Mouse (Mus musculus) forebrain, postnatal 0 days (tissue): ENCODE data around the gene Fam3c. TPM values are rescaled to one million over a fixed set of nuclear protein-coding genes. Genes with fewer than 3 reads are reported as not detected.

Source experiments
- ATAC-seq: fragments of 200-750 bp; cut with Nextera tagmentation; 2 replicates; pipeline ENCODE4 v1.8.0; 2017; ENCODE audit warnings: mild to moderate bottlenecking, moderate library complexity
- DNase-seq: peaks from one replicate; pipeline ENCODE4 v3.0.0-alpha.2; 2015
- H3K27ac ChIP-seq: fragments of 300-500 bp; sonication (generic); 2 replicates; pipeline ENCODE4 v1.5.1; 2014; ENCODE audit warnings: low read depth, mild to moderate bottlenecking, antibody characterized with exemption, low read length, moderate library complexity, mixed read lengths
- H3K27me3 ChIP-seq: fragments of 300-500 bp; sonication (generic); 2 replicates; pipeline ENCODE4 v1.6.1; 2014; ENCODE audit warnings: mild to moderate bottlenecking, low read length, mixed read lengths; ENCODE audit not compliant: insufficient read depth
- H3K36me3 ChIP-seq: fragments of 300-500 bp; sonication (generic); 2 replicates; pipeline ENCODE4 v1.6.1; 2014; ENCODE audit warnings: mild to moderate bottlenecking, moderate library complexity; ENCODE audit not compliant: insufficient read depth
- H3K4me1 ChIP-seq: fragments of 300-500 bp; sonication (generic); 2 replicates; pipeline ENCODE4 v1.6.1; 2014; ENCODE audit warnings: antibody characterized with exemption; ENCODE audit not compliant: insufficient read depth
- H3K4me2 ChIP-seq: fragments of 300-500 bp; sonication (generic); 2 replicates; pipeline ENCODE4 v1.6.1; 2014; ENCODE audit warnings: low read depth, mild to moderate bottlenecking, moderate library complexity
- H3K4me3 ChIP-seq: fragments of 300-500 bp; sonication (generic); 2 replicates; pipeline ENCODE4 v1.5.1; 2014; ENCODE audit warnings: low read depth, low read length, mixed read lengths
- H3K9ac ChIP-seq: fragments of 300-500 bp; sonication (generic); 2 replicates; pipeline ENCODE4 v1.6.1; 2014; ENCODE audit warnings: mild to moderate bottlenecking
- H3K9me3 ChIP-seq: fragments of 300-500 bp; sonication (generic); 2 replicates; pipeline ENCODE4 v1.6.1; 2016; ENCODE audit warnings: low read length
- CTCF ChIP-seq: sonication (generic); IDR thresholded peaks from 2 replicates; pipeline ENCODE4 v1.5.1; 2016; ENCODE audit warnings: antibody characterized with exemption, control low read depth, low read depth
- WGBS: fragments of 180-500 bp; shearing (Covaris S2); extraction: QIAGEN DNeasy Blood & Tissue Kit; methylation state at CpG from one replicate; pipeline ENCODE4 v1.1.7; 2014; 5-methylcytosine and 5-hydroxymethylcytosine counted together
- polyA plus RNA-seq: library from polyadenylated mRNA; unstranded; fragments of >200 nt; fragmentation: Nextera tagmentation; extraction: Ambion mirVana; gene quantifications from 2 replicates; pipeline ENCODE4 v1.2.1, GENCODE M21; 2015
- total RNA-seq: library from RNA; depleted of rRNA; stranded (reverse); fragments of >200 nt; gene quantifications from 2 replicates; pipeline ENCODE4 v1.2.3, GENCODE M21; 2014

The Fam3c gene
- total and polyA plus RNA-seq, 2 experiments from 2014 or later: 49.7 to 98.9 TPM

DNA sequence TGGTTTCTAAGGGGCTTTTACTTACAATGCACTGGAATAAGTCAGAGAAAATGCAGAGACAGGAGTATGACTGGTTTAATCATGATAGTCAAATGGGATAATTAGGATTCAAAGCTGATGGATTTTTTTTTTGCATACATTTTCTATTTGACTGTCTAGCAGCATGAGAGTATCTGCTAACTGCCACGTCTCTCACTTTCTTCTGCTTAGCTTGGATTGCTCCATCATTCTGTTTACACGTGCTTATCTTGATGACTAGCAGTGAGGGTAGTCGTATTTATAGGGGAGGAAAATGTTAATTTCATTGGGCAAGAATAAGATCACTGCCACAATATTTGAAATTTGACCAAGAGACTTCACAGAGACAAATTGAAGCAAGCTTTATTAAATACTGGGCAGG is 39.2 kb upstream of the Fam3c start:
- no peak overlapping the region for H3K4me2 ChIP-seq
- H3K9ac ChIP-seq: no peak overlapping the region
- H3K4me3 ChIP-seq: no peak overlapping the region
- ATAC-seq: peak; percentile 63; the same call in 1 of the 2 replicates
- H3K27ac ChIP-seq: no peak overlapping the region
- no peak for TF ChIP-seq CTCF
- no peaks in the 10 kb centered on the region for H3K4me1 ChIP-seq
- no peaks in the 10 kb centered on the region for H3K36me3 ChIP-seq
- no peak for DNase-seq
- WGBS: 48% methylated on average over 3 of the region's 3 CpGs
- no peaks in the 10 kb centered on the region for H3K27me3 ChIP-seq
- H3K9me3 ChIP-seq: no peaks in the 10 kb centered on the region

DNA sequence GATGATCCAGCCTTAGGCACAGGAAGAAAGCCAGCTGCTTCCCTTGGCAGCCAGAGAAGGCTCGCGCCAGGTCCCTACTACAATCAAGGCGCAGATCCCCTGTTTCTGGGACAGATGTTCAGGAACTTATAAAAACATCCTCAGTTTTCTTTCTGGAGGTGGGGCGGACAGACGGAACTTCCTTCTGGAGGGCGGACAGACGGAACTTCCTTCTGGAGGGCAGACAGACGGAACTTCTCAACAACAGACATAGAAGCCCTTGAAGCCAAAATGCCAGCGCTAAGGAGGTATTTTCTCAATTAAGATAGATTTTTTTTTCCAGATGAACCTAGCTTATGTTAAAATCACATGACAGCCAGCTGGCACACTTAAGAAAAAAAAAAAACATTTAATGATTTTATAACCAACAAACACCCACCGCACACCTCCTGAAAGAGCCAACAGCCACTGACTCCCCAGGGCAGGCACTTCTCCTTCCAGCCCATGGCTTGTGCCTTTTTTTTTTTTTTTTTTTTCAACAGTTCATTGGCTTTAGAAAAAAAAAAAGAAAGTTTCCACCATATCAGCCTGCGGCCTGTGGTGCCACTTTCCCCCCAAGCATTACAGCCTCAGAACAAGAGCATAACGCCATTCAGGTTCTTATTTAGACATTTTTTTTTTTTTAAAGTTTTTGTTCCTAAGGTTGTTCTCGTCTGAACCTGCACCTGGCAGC is 34.8 kb upstream of the Fam3c start:
- TF ChIP-seq CTCF: no peak
- no peak overlapping the region for H3K27ac ChIP-seq
- no peak overlapping the region for H3K4me2 ChIP-seq
- no peaks in the 10 kb centered on the region for H3K4me1 ChIP-seq
- H3K9ac ChIP-seq: no peak overlapping the region
- no peaks in the 10 kb centered on the region for H3K27me3 ChIP-seq
- DNase-seq (peak; percentile 45), ATAC-seq (peak; percentile 34; the same call in 1 of the 2 replicates)
- no peaks in the 10 kb centered on the region for H3K9me3 ChIP-seq
- no peaks in the 10 kb centered on the region for H3K36me3 ChIP-seq
- WGBS: 58% methylated on average over 13 of the region's 13 CpGs
- no peak overlapping the region for H3K4me3 ChIP-seq

DNA sequence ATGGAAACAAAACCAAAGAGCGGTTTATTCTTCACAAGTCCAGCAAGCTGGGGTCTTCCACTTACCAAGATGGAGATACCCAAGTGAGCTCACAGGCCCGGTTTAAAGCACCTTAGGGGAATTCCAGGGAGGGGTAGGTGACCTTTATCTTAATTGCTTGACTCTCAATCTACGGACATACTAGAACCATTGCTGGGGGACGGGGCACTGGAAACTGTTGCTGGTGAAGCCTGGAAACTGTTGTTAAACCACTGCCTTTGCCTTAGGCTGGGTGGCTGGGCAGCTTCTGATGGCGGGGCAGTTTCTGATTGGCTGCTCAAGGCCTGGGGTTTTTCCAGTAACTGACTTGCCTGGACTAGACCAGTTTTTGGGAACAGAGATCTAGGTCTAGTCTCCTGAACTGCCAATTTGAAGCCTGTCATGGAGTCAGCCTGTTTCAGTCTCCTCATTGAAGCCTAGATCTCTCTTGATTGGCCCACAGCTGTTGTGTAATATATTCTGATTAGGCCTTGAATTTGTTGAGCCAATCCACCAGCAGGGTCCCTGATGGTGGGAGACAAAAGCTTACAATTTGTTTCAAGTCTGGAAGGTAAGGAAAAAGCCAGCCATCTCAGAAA is 29.3 kb upstream of the Fam3c start:
- WGBS: 97% methylated on average over 5 of the region's 5 CpGs
- no peak for TF ChIP-seq CTCF
- no peak for ATAC-seq
- Histone ChIP-seq H3K4me3 (no peak overlapping the region), H3K27ac (no peak overlapping the region), H3K4me1 (no peaks in the 10 kb centered on the region), H3K4me2 (no peak overlapping the region), H3K27me3 (no peaks in the 10 kb centered on the region), H3K9ac (no peak overlapping the region), H3K9me3 (no peaks in the 10 kb centered on the region), H3K36me3 (no peaks in the 10 kb centered on the region)
- DNase-seq: no peak

- ATAC-seq (no peak), DNase-seq (no peak)
- Histone ChIP-seq H3K36me3 (no peaks in the 10 kb centered on the region), H3K9me3 (no peaks in the 10 kb centered on the region), H3K27me3 (no peaks in the 10 kb centered on the region), H3K4me1 (no peaks in the 10 kb centered on the region), H3K27ac (no peak overlapping the region), H3K9ac (no peak overlapping the region), H3K4me3 (no peak overlapping the region), H3K4me2 (no peak overlapping the region)
- 97% methylated on average over 3 of the region's 3 CpGs for WGBS
- no peak for TF ChIP-seq CTCF
These were observed 24.2 kb upstream of the Fam3c start for GRCm38 (mm10) chr6:22380269-22380668.

DNA sequence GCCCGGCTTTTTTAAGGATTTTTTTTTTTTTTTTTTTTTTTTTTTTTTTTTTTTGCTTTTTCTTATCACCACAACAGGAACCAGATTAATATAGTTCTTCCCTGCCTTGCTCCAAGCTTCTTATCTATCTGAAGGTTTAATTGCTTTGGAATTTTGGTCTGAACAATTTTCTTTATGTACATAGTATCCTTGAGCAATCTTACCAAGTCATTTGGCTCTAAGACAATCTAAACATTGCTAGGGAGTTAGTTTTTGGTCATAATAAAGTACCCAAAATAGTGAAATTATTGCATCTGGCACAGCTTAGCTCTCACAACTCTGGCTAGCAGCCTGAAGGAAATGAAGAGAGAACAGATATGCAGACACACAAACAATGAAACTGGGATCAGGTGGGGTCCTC is 23.8 kb upstream of the Fam3c start:
- DNase-seq: no peak
- Histone ChIP-seq H3K4me1 (no peaks in the 10 kb centered on the region), H3K27ac (no peak overlapping the region), H3K4me2 (no peak overlapping the region), H3K27me3 (no peaks in the 10 kb centered on the region), H3K9ac (no peak overlapping the region), H3K4me3 (no peak overlapping the region), H3K36me3 (no peaks in the 10 kb centered on the region), H3K9me3 (no peaks in the 10 kb centered on the region)
- ATAC-seq: no peak
- no peak for TF ChIP-seq CTCF
- WGBS: 94% methylated on average over 1 of the region's 1 CpGs

DNA sequence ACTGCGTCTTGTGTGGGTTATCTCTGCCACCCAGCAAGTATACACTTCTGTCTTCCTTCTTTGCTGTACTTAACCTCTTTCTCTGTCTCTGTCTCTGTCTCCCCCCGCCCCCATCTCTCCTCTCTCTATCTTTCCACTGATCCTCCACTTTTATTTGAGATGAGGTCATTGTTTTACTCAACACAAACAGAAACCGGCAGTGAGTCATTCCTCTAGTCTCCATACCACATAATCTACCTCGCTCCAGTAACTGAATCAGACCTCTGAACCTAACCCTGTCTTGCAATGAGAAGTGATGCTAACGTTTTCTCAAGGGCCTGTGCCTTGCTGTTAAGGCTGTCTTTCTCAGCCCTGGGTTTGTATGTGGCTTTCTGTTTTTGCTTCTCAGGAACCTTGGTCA is 22.4 kb upstream of the Fam3c start:
- Histone ChIP-seq H3K9ac (no peak overlapping the region), H3K4me3 (no peak overlapping the region), H3K27me3 (no peaks in the 10 kb centered on the region), H3K27ac (no peak overlapping the region), H3K36me3 (no peaks in the 10 kb centered on the region), H3K9me3 (no peaks in the 10 kb centered on the region), H3K4me1 (no peaks in the 10 kb centered on the region), H3K4me2 (no peak overlapping the region)
- 81% methylated on average over 5 of the region's 5 CpGs for WGBS
- DNase-seq (no peak), ATAC-seq (no peak)
- TF ChIP-seq CTCF: no peak

- ATAC-seq (no peak), DNase-seq (no peak)
- Histone ChIP-seq H3K27me3 (no peaks in the 10 kb centered on the region), H3K9me3 (no peaks in the 10 kb centered on the region), H3K4me2 (no peak overlapping the region), H3K4me1 (no peaks in the 10 kb centered on the region), H3K27ac (no peak overlapping the region), H3K36me3 (no peaks in the 10 kb centered on the region), H3K9ac (no peak overlapping the region), H3K4me3 (no peak overlapping the region)
- 79% methylated on average over 3 of the region's 3 CpGs for WGBS
- TF ChIP-seq CTCF: no peak
These were observed 18.7 kb upstream of the Fam3c start for GRCm38 (mm10) chr6:22374791-22375190.
